Mouse (Mus musculus) stomach, embryonic 15.5 days (tissue): ENCODE results near the gene Man1a. TPM values are rescaled to one million over a fixed set of nuclear protein-coding genes. Genes with fewer than 3 reads are reported as not detected.

Experiments used
- ATAC-seq: fragments of 200-750 bp; cut with Nextera tagmentation; 2 replicates; pipeline ENCODE4 v1.8.0; 2017; ENCODE audit warnings: low read depth, moderate number of reproducible peaks, moderate TSS enrichment; ENCODE audit not compliant: insufficient read depth, low FRiP score
- H3K27ac ChIP-seq: fragments of 300-500 bp; sonication (generic); 2 replicates; pipeline ENCODE4 v1.5.1; 2015; ENCODE audit warnings: mild to moderate bottlenecking, inconsistent platforms
- H3K27me3 ChIP-seq: fragments of 300-500 bp; sonication (generic); replicated peaks from 2 replicates; pipeline ENCODE4 v1.6.1; 2015; ENCODE audit warnings: inconsistent platforms
- H3K36me3 ChIP-seq: fragments of 300-500 bp; sonication (generic); 2 replicates; pipeline ENCODE4 v1.6.1; 2015; ENCODE audit warnings: inconsistent platforms
- H3K4me1 ChIP-seq: fragments of 300-500 bp; sonication (generic); 2 replicates; pipeline ENCODE4 v1.6.1; 2015; ENCODE audit warnings: inconsistent platforms
- H3K4me2 ChIP-seq: fragments of 300-500 bp; sonication (generic); 2 replicates; pipeline ENCODE4 v1.6.1; 2015; ENCODE audit warnings: mild to moderate bottlenecking, inconsistent platforms
- H3K4me3 ChIP-seq: fragments of 300-500 bp; sonication (generic); replicated peaks from 2 replicates; pipeline ENCODE4 v1.5.1; 2015; ENCODE audit warnings: inconsistent platforms
- H3K9ac ChIP-seq: fragments of 300-500 bp; sonication (generic); 2 replicates; pipeline ENCODE4 v1.6.1; 2015; ENCODE audit warnings: inconsistent platforms
- H3K9me3 ChIP-seq: fragments of 300-500 bp; sonication (generic); 2 replicates; pipeline ENCODE4 v1.6.1; 2016; ENCODE audit warnings: inconsistent platforms
- WGBS: fragments of 180-500 bp; shearing (Covaris S2); methylation state at CpG from one replicate; pipeline ENCODE4 v1.1.7; 2015; 5-methylcytosine and 5-hydroxymethylcytosine counted together
- polyA plus RNA-seq: library from polyadenylated mRNA; unstranded; fragments of >200 nt; fragmentation: Nextera tagmentation; extraction: Ambion mirVana; gene quantifications from 2 replicates; pipeline ENCODE4 v1.2.1, GENCODE M21; 2015

The Man1a gene
- polyA plus RNA-seq, 1 experiment from 2014 or later, result 12.7 TPM

DNA sequence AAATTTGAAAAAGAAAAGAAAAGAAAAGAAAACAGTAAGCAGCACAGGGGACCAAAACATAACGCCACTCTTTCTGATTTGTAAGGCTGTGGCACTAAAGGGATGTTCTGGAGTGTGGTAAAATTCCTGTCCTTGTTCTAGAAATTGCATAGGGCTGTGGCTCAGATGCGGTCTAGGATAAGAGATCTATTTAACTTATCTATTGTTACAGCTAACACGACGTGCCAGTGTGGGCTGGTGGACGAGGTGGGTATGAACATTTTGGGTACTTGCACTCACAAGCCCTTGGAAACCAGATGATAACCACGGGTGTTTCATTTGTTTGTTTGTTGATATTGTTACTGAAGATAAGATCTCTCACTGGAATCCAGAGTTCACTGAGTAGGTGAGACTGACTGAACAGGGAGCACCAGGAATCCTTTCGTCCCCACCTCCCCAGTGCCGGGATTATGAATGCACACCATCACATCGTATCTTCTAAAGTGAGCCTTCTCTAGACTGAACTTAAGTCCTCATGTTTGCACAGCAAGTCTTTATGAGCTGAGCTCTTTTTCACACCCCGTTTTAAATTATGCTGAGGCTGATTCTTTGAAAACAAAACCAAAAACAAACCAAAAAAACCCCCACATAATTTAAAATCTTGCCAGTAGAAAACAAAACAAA, 38.9 kb downstream of the Man1a start:
- Histone ChIP-seq H3K9ac (no peak overlapping the region), H3K4me3 (no peak overlapping the region), H3K36me3 (no peaks in the 10 kb centered on the region), H3K27me3 (no peaks in the 10 kb centered on the region), H3K27ac (no peak overlapping the region), H3K9me3 (no peaks in the 10 kb centered on the region), H3K4me1 (no peaks in the 10 kb centered on the region), H3K4me2 (no peak overlapping the region)
- no peak for ATAC-seq
- 69% methylated on average over 10 of the region's 10 CpGs for WGBS

GRCm38 (mm10) chr10:54035586-54035985, 40.8 kb downstream of the Man1a start:
- no peak overlapping the region for H3K27ac ChIP-seq
- H3K4me2 ChIP-seq, result no peak overlapping the region
- WGBS, result 83% methylated on average over 1 of the region's 1 CpGs
- no peak overlapping the region for H3K4me3 ChIP-seq
- no peaks in the 10 kb centered on the region for H3K36me3 ChIP-seq
- no peak overlapping the region for H3K9ac ChIP-seq
- no peaks in the 10 kb centered on the region for H3K4me1 ChIP-seq
- no peaks in the 10 kb centered on the region for H3K27me3 ChIP-seq
- no peak for ATAC-seq
- H3K9me3 ChIP-seq, result no peaks in the 10 kb centered on the region

- no peak for ATAC-seq
- H3K36me3 ChIP-seq, result no peaks in the 10 kb centered on the region
- 70% methylated on average over 2 of the region's 2 CpGs for WGBS
- no peak overlapping the region for H3K9ac ChIP-seq
- H3K4me1 ChIP-seq, result no peaks in the 10 kb centered on the region
- H3K4me3 ChIP-seq, result no peak overlapping the region
- H3K9me3 ChIP-seq, result no peaks in the 10 kb centered on the region
- H3K4me2 ChIP-seq, result no peak overlapping the region
- H3K27ac ChIP-seq, result no peak overlapping the region
- H3K27me3 ChIP-seq, result no peaks in the 10 kb centered on the region
These were observed 41.6 kb downstream of the Man1a start for GRCm38 (mm10) chr10:54034779-54035178.

DNA sequence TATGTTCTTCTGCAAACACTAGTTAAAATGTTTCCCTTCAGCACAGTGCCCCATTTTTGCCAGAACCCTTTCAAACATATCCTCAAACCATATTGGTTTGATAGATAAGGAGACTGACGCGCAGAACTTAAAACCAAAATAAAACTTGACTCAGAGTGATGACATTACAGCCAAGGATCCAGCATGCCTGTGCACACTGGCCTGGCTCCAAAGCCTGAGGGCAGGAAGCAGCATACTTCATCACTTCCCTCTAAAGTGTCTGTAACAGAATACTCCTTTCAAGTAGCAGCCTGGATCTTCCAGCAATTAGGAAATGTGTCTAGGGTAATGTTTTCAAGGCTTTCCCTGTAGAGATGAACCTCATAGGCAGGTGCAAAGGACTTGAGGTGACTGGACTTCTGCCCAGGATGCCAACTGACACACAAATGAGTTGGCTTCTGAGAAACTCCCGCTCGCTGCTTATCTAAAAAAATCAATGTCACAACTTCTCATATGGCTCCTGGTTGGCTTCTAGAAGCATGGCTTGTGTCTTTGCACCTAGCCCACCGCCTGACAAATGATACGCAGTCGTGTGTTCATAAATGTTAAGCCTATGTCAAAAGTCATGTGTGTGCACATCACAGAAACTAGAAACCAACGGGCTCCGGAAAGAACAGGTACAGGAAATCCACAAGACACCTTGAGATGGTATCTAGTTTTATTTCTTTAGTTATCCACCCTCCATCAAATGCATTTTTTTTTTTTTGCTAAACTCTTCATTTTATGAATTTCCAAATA, 43.9 kb downstream of the Man1a start:
- Histone ChIP-seq H3K27ac (no peak overlapping the region), H3K4me2 (no peak overlapping the region), H3K4me1 (no peaks in the 10 kb centered on the region), H3K36me3 (0 out of 2 replicates have a peak, but pooled peaks cover 4% of the 10 kb centered on the region), H3K9me3 (no peaks in the 10 kb centered on the region), H3K27me3 (no peaks in the 10 kb centered on the region), H3K4me3 (no peak overlapping the region), H3K9ac (no peak overlapping the region)
- 84% methylated on average over 9 of the region's 9 CpGs for WGBS
- no peak for ATAC-seq

GRCm38 (mm10) chr10:54028866-54029265, 47.5 kb downstream of the Man1a start:
- no peak for ATAC-seq
- Histone ChIP-seq H3K9me3 (no peaks in the 10 kb centered on the region), H3K36me3 (0 out of 2 replicates have a peak, but pooled peaks cover 4% of the 10 kb centered on the region), H3K27ac (no peak overlapping the region), H3K4me3 (no peak overlapping the region), H3K4me1 (no peaks in the 10 kb centered on the region), H3K27me3 (no peaks in the 10 kb centered on the region), H3K4me2 (no peak overlapping the region), H3K9ac (no peak overlapping the region)
- 97% methylated on average over 4 of the region's 4 CpGs for WGBS

GRCm38 (mm10) chr10:54026738-54027427, 49.5 kb downstream of the Man1a start:
- H3K4me3 ChIP-seq, result no peak overlapping the region
- H3K9ac ChIP-seq, result no peak overlapping the region
- no peaks in the 10 kb centered on the region for H3K4me1 ChIP-seq
- no peaks in the 10 kb centered on the region for H3K9me3 ChIP-seq
- H3K27ac ChIP-seq, result no peak overlapping the region
- H3K4me2 ChIP-seq, result no peak overlapping the region
- H3K27me3 ChIP-seq, result no peaks in the 10 kb centered on the region
- H3K36me3 ChIP-seq, result 0 out of 2 replicates have a peak, but pooled peaks cover 4% of the 10 kb centered on the region
- WGBS, result 84% methylated on average over 5 of the region's 5 CpGs
- no peak for ATAC-seq

DNA sequence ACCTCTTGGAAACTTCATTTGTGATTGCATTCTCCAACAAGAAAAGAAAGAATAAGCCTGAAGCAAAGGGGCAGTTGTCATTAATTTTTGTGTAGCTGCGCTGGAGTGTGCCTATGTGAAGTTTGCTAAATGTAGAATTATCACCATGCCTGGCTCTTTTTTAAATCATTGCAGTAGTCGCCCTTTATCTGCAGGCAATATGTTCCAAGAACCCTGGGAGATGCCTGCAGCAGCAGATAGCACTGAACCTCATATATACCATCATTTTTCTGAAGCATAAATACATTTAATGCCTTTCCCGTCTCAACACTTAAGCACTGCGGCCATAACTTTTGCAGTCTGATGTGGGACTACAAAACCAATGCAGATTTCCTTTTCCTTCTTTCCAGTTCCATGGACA, 50.3 kb downstream of the Man1a start:
- Histone ChIP-seq H3K4me3 (no peak overlapping the region), H3K9me3 (no peaks in the 10 kb centered on the region), H3K4me2 (no peak overlapping the region), H3K9ac (no peak overlapping the region), H3K27me3 (no peaks in the 10 kb centered on the region), H3K4me1 (no peaks in the 10 kb centered on the region), H3K27ac (no peak overlapping the region), H3K36me3 (0 out of 2 replicates have a peak, but pooled peaks cover 4% of the 10 kb centered on the region)
- 78% methylated on average over 4 of the region's 4 CpGs for WGBS
- ATAC-seq, result no peak

GRCm38 (mm10) chr10:54017904-54018454, 58.4 kb downstream of the Man1a start:
- 55% methylated on average over 5 of the region's 5 CpGs for WGBS
- ATAC-seq, result no peak
- H3K4me3 ChIP-seq, result no peak overlapping the region
- H3K4me1 ChIP-seq, result no peaks in the 10 kb centered on the region
- H3K27me3 ChIP-seq, result no peaks in the 10 kb centered on the region
- no peak overlapping the region for H3K4me2 ChIP-seq
- H3K9me3 ChIP-seq, result no peaks in the 10 kb centered on the region
- H3K27ac ChIP-seq, result no peak overlapping the region
- H3K36me3 ChIP-seq, result no peaks in the 10 kb centered on the region
- H3K9ac ChIP-seq, result no peak overlapping the region

- Histone ChIP-seq H3K36me3 (no peaks in the 10 kb centered on the region), H3K4me1 (no peaks in the 10 kb centered on the region), H3K4me2 (no peak overlapping the region), H3K9me3 (no peaks in the 10 kb centered on the region), H3K9ac (no peak overlapping the region), H3K4me3 (no peak overlapping the region), H3K27me3 (no peaks in the 10 kb centered on the region), H3K27ac (no peak overlapping the region)
- ATAC-seq, result no peak
- WGBS, result 90% methylated on average over 15 of the region's 15 CpGs
These were observed 62.2 kb downstream of the Man1a start for GRCm38 (mm10) chr10:54014116-54014758.

GRCm38 (mm10) chr10:54013143-54013791, 63.1 kb downstream of the Man1a start:
- WGBS, result 83% methylated on average over 11 of the region's 11 CpGs
- Histone ChIP-seq H3K4me1 (no peaks in the 10 kb centered on the region), H3K9me3 (no peaks in the 10 kb centered on the region), H3K27ac (no peak overlapping the region), H3K36me3 (no peaks in the 10 kb centered on the region), H3K4me3 (no peak overlapping the region), H3K27me3 (no peaks in the 10 kb centered on the region), H3K9ac (no peak overlapping the region), H3K4me2 (no peak overlapping the region)
- no peak for ATAC-seq

- H3K9ac ChIP-seq, result no peak overlapping the region
These were observed 67.3 kb downstream of the Man1a start for GRCm38 (mm10) chr10:54009154-54009553.

More at GRCm38 (mm10) chr10:54009154-54009553, 67.3 kb downstream of the Man1a start:
- Histone ChIP-seq H3K4me1 (no peaks in the 10 kb centered on the region), H3K36me3 (no peaks in the 10 kb centered on the region), H3K4me2 (no peak overlapping the region), H3K9me3 (no peaks in the 10 kb centered on the region), H3K27ac (no peak overlapping the region), H3K27me3 (no peaks in the 10 kb centered on the region), H3K4me3 (no peak overlapping the region)
- 58% methylated on average over 6 of the region's 6 CpGs for WGBS
- ATAC-seq, result no peak
